ENCODE assay signal across 8 mouse cellular contexts in genomic region chr17:73196139-73196538, GRCm38 (mm10).
DNase-seq lines count a peak whose midpoint lies in the region; ATAC-seq and TF ChIP-seq lines count a peak whose summit lies in the region.
"Had no signal": no experiment of that assay in that cellular context is flagged by ENCODE, and none has a peak within 500 bp of the region (broad histone marks: within the 10 kb centered on the region; RNA-seq: fewer than 3 reads in every experiment).

No protein-coding gene starts in this region.

- no peak overlapping the region for H3K4me2 ChIP-seq in forebrain, embryonic 12.5 days
- H3K4me2 ChIP-seq: stomach, embryonic 15.5 days had no signal

- no peaks in the 10 kb centered on the region for H3K27me3 ChIP-seq in MEL (ENCODE audit: control insufficient read depth in 1 of 2, insufficient read depth in 2 of 2, low read length in 2 of 2)
- no peaks in the 10 kb centered on the region for H3K27me3 ChIP-seq in forebrain, embryonic 12.5 days
- H3K27me3 ChIP-seq: stomach, embryonic 15.5 days had no signal

- no peak overlapping the region for H3K27ac ChIP-seq in MEL (ENCODE audit: control insufficient read depth, low read depth, low read length)
- H3K27ac ChIP-seq in forebrain, embryonic 12.5 days, result no peak overlapping the region
- H3K27ac ChIP-seq: stomach, embryonic 15.5 days had no signal

- peak; percentile 45 to 57 (median 53) for TF ChIP-seq CTCF in MEL (IDR thresholded peaks at IDR 0.05 in 2 of 3, conservative IDR thresholded peaks at IDR 0.05 in 1 of 3; ENCODE audit: control insufficient read depth in 1 of 3, insufficient read depth in 1 of 3, low read depth in 2 of 3, low read length in 3 of 3, poor library complexity in 1 of 3, severe bottlenecking in 1 of 3)

- peak; percentile 49 for TF ChIP-seq RAD21 in MEL (IDR thresholded peaks at IDR 0.05; ENCODE audit: low read depth, low read length)

- no peaks in the 10 kb centered on the region for H3K9me3 ChIP-seq in MEL (replicated peaks; ENCODE audit: insufficient read depth, low read length)
- H3K9me3 ChIP-seq in forebrain, embryonic 12.5 days, result no peaks in the 10 kb centered on the region
- H3K9me3 ChIP-seq: stomach, embryonic 15.5 days had no signal

- no peak for TF ChIP-seq POLR2A in MEL (IDR thresholded peaks at IDR 0.05; ENCODE audit: control insufficient read depth in 1 of 2, insufficient read depth in 1 of 2, low read depth in 1 of 2, low read length in 2 of 2, poor library complexity in 1 of 2)

- no peak overlapping the region for H3K4me3 ChIP-seq in MEL (ENCODE audit: control insufficient read depth in 1 of 2, insufficient read depth in 1 of 2, low read depth in 2 of 2, low read length in 2 of 2)
- H3K4me3 ChIP-seq in forebrain, embryonic 12.5 days (replicated peaks), result no peak overlapping the region
- H3K4me3 ChIP-seq: stomach, embryonic 15.5 days had no signal

- peaks cover 0 to 2% of the 10 kb centered on the region in 2 experiments; a peak in 2 of 4 replicates for H3K4me1 ChIP-seq in MEL (ENCODE audit: control insufficient read depth in 1 of 2, insufficient read depth in 2 of 2, low read length in 2 of 2)
- no peaks in the 10 kb centered on the region for H3K4me1 ChIP-seq in forebrain, embryonic 12.5 days
- H3K4me1 ChIP-seq: stomach, embryonic 15.5 days had no signal

- DNase-seq in left cerebral cortex, postnatal 4 days, result peak; percentile 32
- DNase-seq in left cerebral cortex, postnatal 25 days (ENCODE audit: low spot score in 2 of 2), result no peak
- DNase-seq in MEL (ENCODE audit: low read depth, low spot score), result peak; percentile 45
- peak; percentile 25 for DNase-seq in embryo, embryonic 11 days
- DNase-seq in spleen, postnatal 4 days (ENCODE audit: low spot score in 2 of 2), result peak; percentile 38 to 67
- DNase-seq in layer of hippocampus, adult 8-10 months (ENCODE audit: low spot score in 2 of 2), result no peak

- WGBS in forebrain, embryonic 12.5 days, result 86% methylated on average over 1 of the region's 1 CpGs

- H3K79me2 ChIP-seq in MEL (ENCODE audit: control insufficient read depth, insufficient read depth, low read length, poor library complexity), result no peaks in the 10 kb centered on the region

- intact Hi-C loops in left cerebral cortex, postnatal 4 days (cut with DNase I), result loop anchor here (10.0 kb wide), 1 partner anchor 99 kb away; no protein-coding TSS in a partner anchor
- intact Hi-C loops in left cerebral cortex, postnatal 25 days (cut with DNase I), result no loop called here

- no peaks in the 10 kb centered on the region; a peak in 2 of 4 replicates for H3K36me3 ChIP-seq in MEL (ENCODE audit: control insufficient read depth in 1 of 2, insufficient read depth in 2 of 2, low read length in 2 of 2)
- H3K36me3 ChIP-seq in forebrain, embryonic 12.5 days (replicated peaks), result no peaks in the 10 kb centered on the region; the same call in 1 of the 2 replicates

- ATAC-seq in forebrain, embryonic 12.5 days (ENCODE audit: low FRiP score), result no peak

- TF ChIP-seq EP300 in MEL (IDR thresholded peaks at IDR 0.05; ENCODE audit: low read depth in 1 of 2, low read length in 2 of 2), result no peak

- no peak overlapping the region for H3K9ac ChIP-seq in MEL (ENCODE audit: control insufficient read depth, low read depth, low read length, poor library complexity, severe bottlenecking)
- H3K9ac ChIP-seq in forebrain, embryonic 12.5 days, result no peak overlapping the region
- H3K9ac ChIP-seq: stomach, embryonic 15.5 days had no signal

TF ChIP-seq in MEL, 35 proteins besides CTCF, POLR2A, EP300 and RAD21:
- TF ChIP-seq GABPA (IDR thresholded peaks at IDR 0.05; ENCODE audit: low read depth, low read length) (no peak), MYB (IDR thresholded peaks at IDR 0.05; ENCODE audit: low read depth, low read length) (no peak), USF2 (IDR thresholded peaks at IDR 0.05; ENCODE audit: borderline replicate concordance in 1 of 2, insufficient read depth in 1 of 2, low read depth in 1 of 2, low read length in 2 of 2) (no peak), TAL1 (IDR thresholded peaks at IDR 0.05; ENCODE audit: low read length) (no peak), MEF2A (IDR thresholded peaks at IDR 0.05; ENCODE audit: extremely low read depth, insufficient replicate concordance, low read depth, low read length, poor library complexity, severe bottlenecking) (no peak), ZMIZ1 (IDR thresholded peaks at IDR 0.05; ENCODE audit: low read depth, low read length) (no peak), BHLHE40 (IDR thresholded peaks at IDR 0.05; ENCODE audit: borderline replicate concordance, low read depth, low read length) (no peak), ZC3H11A (IDR thresholded peaks at IDR 0.05; ENCODE audit: low read depth, low read length) (peak; percentile 34; the same call in 1 of the 2 replicates), SMC3 (IDR thresholded peaks at IDR 0.05; ENCODE audit: low read depth, low read length) (peak; percentile 59), ETS1 (IDR thresholded peaks at IDR 0.05; ENCODE audit: low read depth, low read length) (no peak), USF1 (IDR thresholded peaks at IDR 0.05; ENCODE audit: low read depth, low read length) (no peak), MAX (IDR thresholded peaks at IDR 0.05; ENCODE audit: low read length) (no peak)

Comparison
In these comparisons a context has a peak if more than half of its experiments do, and no peak if none do; other contexts are left out.
1. DNase-seq: peak in left cerebral cortex, postnatal 4 days (single experiment), MEL (single experiment), embryo, embryonic 11 days (single experiment) and spleen, postnatal 4 days (2 of 2); none in left cerebral cortex, postnatal 25 days (0 of 2) and layer of hippocampus, adult 8-10 months (0 of 2).